Mouse (Mus musculus) embryonic facial prominence, embryonic 13.5 days (tissue): Measurements from ENCODE around the gene Col9a3. TPM values are rescaled to one million over a fixed set of nuclear protein-coding genes. Genes with fewer than 3 reads are reported as not detected.

ENCODE experiments used
- ATAC-seq: fragments of 200-750 bp; cut with Nextera tagmentation; 2 replicates; pipeline ENCODE4 v1.8.0; 2017; ENCODE audit warnings: low read depth; ENCODE audit not compliant: insufficient number of reproducible peaks, insufficient read depth, low FRiP score, low TSS enrichment
- H3K27ac ChIP-seq: fragments of 300-500 bp; sonication (generic); 2 replicates; pipeline ENCODE4 v1.5.1; 2015; ENCODE audit warnings: moderate library complexity, mild to moderate bottlenecking, inconsistent platforms
- H3K27me3 ChIP-seq: fragments of 300-500 bp; sonication (generic); 2 replicates; pipeline ENCODE4 v1.6.1; 2015; ENCODE audit warnings: mild to moderate bottlenecking, inconsistent platforms
- H3K36me3 ChIP-seq: fragments of 300-500 bp; sonication (generic); 2 replicates; pipeline ENCODE4 v1.6.1; 2015; ENCODE audit warnings: mild to moderate bottlenecking, inconsistent platforms
- H3K4me1 ChIP-seq: fragments of 300-500 bp; sonication (generic); 2 replicates; pipeline ENCODE4 v1.6.1; 2015; ENCODE audit warnings: inconsistent platforms
- H3K4me2 ChIP-seq: fragments of 300-500 bp; sonication (generic); 2 replicates; pipeline ENCODE4 v1.6.1; 2015; ENCODE audit warnings: moderate library complexity, mild to moderate bottlenecking, inconsistent platforms
- H3K4me3 ChIP-seq: fragments of 300-500 bp; sonication (generic); 2 replicates; pipeline ENCODE4 v1.5.1; 2015; ENCODE audit warnings: mild to moderate bottlenecking, inconsistent platforms
- H3K9ac ChIP-seq: fragments of 300-500 bp; sonication (generic); 2 replicates; pipeline ENCODE4 v1.6.1; 2015; ENCODE audit warnings: mild to moderate bottlenecking, inconsistent platforms
- H3K9me3 ChIP-seq: fragments of 300-500 bp; sonication (generic); 2 replicates; pipeline ENCODE4 v1.6.1; 2016; ENCODE audit warnings: inconsistent platforms
- WGBS: fragments of 180-500 bp; shearing (Covaris S2); methylation state at CpG from one replicate; pipeline ENCODE4 v1.1.7; 2015; ENCODE audit warnings: mixed read lengths; 5-methylcytosine and 5-hydroxymethylcytosine counted together
- polyA plus RNA-seq: library from polyadenylated mRNA; unstranded; fragments of >200 nt; fragmentation: Nextera tagmentation; extraction: Ambion mirVana; gene quantifications from 2 replicates; pipeline ENCODE4 v1.2.1, GENCODE M21; 2015

Col9a3 gene
- polyA plus RNA-seq, 1 experiment from 2014 or later = 204 TPM

DNA sequence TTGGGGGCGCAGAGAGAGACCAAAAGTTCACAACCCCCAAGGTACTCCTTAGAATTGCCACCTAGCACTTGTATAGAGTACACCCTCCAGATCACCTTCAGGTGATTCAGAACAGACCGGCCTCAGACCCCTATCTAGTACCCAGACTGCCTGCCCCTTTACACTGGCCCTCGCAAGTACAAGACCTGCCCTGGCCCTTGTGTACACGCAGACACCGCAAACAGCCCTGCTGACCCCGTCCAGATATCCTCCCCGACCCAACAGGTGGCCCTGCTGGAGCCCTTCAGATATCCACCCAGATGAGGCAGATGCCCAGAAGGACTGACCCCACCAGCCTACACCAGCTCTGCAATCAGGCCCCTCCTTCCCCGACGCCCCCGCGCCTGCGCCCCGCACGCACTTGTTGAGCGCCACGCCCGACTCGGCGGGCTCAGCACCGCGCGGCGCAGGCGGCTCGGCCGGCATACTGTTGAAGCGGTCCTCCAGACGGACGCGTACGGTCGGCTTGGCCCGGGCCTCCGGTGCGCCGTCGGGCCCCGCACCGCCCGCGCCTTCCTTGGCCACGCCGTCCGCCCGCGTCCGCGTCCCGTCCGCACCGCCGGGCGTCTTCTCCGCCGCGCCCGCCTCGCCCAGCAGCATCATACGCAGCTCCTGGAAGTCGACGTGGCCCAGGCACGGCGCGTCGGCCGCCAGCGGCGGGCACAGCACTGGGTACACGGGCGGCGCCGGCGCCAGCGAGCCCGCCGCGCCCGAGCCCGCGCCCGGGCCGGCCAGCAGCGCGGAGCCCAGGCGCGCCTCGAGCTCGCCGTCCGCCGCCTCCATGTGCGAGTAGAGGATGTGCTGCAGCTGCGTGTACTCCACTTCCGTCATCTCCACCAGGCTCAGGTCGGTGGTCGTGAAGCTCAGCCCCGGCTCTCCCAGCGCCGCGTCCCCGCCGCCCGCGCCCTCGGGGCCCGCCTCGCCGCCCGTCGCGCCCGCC is 44.3 kb downstream of the Col9a3 start:
- Histone ChIP-seq H3K4me2 (peak overlapping the region; percentile 61), H3K9ac (peak overlapping the region; percentile 60), H3K4me3 (peak overlapping the region; percentile 44), H3K9me3 (peaks cover 14% of the 10 kb centered on the region), H3K4me1 (no peaks in the 10 kb centered on the region), H3K27me3 (peaks cover 61% of the 10 kb centered on the region), H3K36me3 (no peaks in the 10 kb centered on the region), H3K27ac (no peak overlapping the region)
- WGBS = 2% methylated on average over 112 of the region's 112 CpGs
- ATAC-seq = 0 out of 2 replicates have a peak, but pooled peaks have one; percentile 37

DNA sequence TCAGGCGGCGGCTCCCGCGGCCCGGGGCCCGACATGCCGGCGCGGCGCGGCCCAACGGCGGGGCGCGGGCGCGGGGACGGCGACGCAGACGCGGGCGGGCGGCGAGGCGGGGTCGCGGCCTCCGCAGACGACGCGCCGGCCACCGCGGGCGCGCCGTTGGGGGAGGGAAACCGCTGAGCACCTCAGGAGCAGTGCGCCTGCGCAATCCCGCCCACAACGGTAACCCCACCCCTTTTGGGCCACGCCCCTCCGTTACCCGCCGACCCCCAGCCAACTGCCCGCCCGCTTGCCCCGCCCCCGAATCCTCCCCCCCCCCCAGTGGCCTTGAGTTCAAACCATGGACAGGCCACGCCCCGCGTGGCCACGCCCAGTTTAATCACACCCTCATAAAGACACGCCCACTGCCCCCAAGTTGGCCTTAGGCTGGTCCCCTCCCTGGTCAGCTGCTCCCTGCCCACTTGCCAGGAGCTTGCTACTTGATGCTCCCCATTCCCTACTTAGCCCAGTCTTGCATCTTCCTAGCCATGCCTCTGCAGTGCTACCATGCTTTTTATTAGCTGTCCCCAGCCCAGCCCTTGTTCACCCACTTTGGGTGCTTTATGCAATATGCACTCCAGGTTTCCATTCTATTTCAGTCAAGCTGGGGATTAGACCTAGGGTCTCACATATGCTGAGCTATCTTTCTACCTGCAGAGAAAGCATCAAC is 45.1 kb downstream of the Col9a3 start, which contains the start of gene Tcfl5:
Gene Tcfl5 (minus strand): TSS at position 154 of the 706 bp plus-strand sequence.
- Histone ChIP-seq H3K9ac (peak within 1 kb of the TSS; percentile 60), H3K9me3 (peaks cover 14% of the 10 kb centered on the region), H3K27ac (no peak within 1 kb of the TSS), H3K4me1 (no peaks in the 10 kb centered on the region), H3K4me3 (peak within 1 kb of the TSS; percentile 44), H3K4me2 (peak within 1 kb of the TSS; percentile 61), H3K27me3 (peaks cover 61% of the 10 kb centered on the region), H3K36me3 (no peaks in the 10 kb centered on the region)
- no peak for ATAC-seq
- 2% methylated on average over 43 of the region's 56 CpGs for WGBS

DNA sequence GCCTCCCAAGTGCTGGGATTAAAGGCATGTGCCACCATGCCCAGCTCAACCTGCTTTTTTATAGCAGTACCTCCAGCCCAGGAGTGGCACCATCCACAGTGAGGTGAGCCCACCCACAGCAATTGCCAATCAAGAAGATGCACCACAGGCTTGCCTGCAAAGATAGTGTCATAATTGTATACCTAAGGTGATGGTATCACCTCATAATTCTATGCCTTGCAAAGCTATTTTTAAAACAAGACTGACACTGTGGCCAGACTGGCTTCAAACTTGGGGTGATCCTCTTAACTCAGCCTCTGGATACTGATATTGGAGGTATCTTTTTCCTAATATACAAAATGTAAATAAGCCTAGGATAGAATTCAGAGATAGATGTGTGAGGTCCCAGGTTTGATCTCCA is 46.0 kb downstream of the Col9a3 start:
- Histone ChIP-seq H3K36me3 (no peaks in the 10 kb centered on the region), H3K4me1 (no peaks in the 10 kb centered on the region), H3K4me3 (no peak overlapping the region), H3K9ac (no peak overlapping the region), H3K27me3 (peaks cover 57% of the 10 kb centered on the region), H3K27ac (no peak overlapping the region), H3K9me3 (peaks cover 14% of the 10 kb centered on the region), H3K4me2 (no peak overlapping the region)
- ATAC-seq = no peak

DNA sequence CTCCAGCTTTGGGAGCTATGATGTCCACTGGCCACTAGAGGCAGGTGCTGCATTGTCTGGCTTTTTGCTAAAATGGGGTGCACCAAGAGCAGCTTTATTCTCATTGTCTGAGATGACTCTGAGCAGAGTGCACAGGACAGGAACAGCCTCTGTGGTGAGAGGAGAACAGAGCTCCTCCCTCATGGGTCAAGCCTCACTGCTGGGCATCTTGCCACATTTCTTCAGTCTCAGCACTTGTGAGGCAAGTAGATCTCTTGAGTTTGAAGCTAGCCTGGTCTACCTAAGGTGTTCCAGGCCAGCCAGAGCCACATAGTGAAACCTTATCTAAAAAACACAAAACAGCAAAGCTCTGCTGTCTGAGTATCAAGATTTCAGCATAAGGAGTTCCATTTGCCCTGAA is 49.3 kb downstream of the Col9a3 start:
- Histone ChIP-seq H3K27me3 (peaks cover 31% of the 10 kb centered on the region), H3K9me3 (peaks cover 14% of the 10 kb centered on the region)

DNA sequence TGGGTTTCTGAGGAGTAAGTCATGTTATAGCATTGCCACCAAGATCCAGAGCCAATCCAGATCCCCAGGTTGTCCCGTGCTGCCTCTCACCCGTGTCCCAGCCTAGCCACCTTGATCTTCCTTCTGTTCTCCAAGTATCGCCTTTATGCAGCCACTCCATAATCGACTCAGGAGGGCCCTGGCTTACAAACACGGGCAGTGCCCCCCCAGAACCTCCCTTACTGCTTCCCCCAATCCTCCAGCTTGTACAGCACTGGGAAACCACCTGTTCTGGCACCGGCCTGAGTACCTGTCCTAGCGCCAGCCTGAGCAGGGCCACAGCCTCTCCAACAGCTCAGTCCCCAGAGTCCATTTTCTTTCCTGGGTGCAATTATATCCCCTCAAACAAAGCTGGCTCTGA is 57.1 kb downstream of the Col9a3 start:
- H3K36me3 ChIP-seq = no peaks in the 10 kb centered on the region
- no peak for ATAC-seq
- H3K4me2 ChIP-seq = no peak overlapping the region
- no peak overlapping the region for H3K27ac ChIP-seq
- no peak overlapping the region for H3K4me3 ChIP-seq
- 75% methylated on average over 7 of the region's 7 CpGs for WGBS
- no peak overlapping the region for H3K9ac ChIP-seq
- H3K4me1 ChIP-seq = peaks cover 6% of the 10 kb centered on the region
- no peaks in the 10 kb centered on the region for H3K9me3 ChIP-seq
- no peaks in the 10 kb centered on the region; the same call in 1 of the 2 replicates for H3K27me3 ChIP-seq

More for the DNA sequence above, 49.3 kb downstream of the Col9a3 start:
- no peak overlapping the region for H3K27ac ChIP-seq
- H3K4me1 ChIP-seq = no peaks in the 10 kb centered on the region
- ATAC-seq = no peak
- no peaks in the 10 kb centered on the region for H3K36me3 ChIP-seq
- H3K4me3 ChIP-seq = no peak overlapping the region
- no peak overlapping the region for H3K4me2 ChIP-seq
- H3K9ac ChIP-seq = no peak overlapping the region

DNA sequence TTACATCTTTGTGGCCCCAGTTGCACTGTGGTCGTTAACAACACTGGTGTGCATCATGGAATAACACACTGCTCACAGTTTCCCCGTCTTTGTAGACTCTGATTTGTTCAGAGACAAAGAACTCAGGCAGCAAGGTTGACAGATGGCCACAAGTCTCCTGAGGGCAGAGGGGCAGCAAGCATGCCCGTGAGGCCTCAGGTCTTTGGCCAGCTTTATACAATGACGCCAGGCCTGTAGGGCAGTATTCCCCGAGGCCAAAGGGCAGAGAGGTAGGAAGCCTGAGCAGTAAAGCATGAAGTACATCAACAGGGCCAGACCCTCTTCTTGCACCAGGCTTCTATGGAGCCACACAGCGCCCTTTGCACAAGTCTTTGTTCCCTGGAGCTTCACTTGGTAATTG is 57.6 kb downstream of the Col9a3 start:
- Histone ChIP-seq H3K36me3 (no peaks in the 10 kb centered on the region), H3K9ac (no peak overlapping the region), H3K27ac (no peak overlapping the region), H3K27me3 (no peaks in the 10 kb centered on the region; the same call in 1 of the 2 replicates), H3K4me2 (no peak overlapping the region), H3K4me3 (no peak overlapping the region), H3K9me3 (no peaks in the 10 kb centered on the region), H3K4me1 (peaks cover 11% of the 10 kb centered on the region)
- no peak for ATAC-seq
- 62% methylated on average over 6 of the region's 6 CpGs for WGBS

DNA sequence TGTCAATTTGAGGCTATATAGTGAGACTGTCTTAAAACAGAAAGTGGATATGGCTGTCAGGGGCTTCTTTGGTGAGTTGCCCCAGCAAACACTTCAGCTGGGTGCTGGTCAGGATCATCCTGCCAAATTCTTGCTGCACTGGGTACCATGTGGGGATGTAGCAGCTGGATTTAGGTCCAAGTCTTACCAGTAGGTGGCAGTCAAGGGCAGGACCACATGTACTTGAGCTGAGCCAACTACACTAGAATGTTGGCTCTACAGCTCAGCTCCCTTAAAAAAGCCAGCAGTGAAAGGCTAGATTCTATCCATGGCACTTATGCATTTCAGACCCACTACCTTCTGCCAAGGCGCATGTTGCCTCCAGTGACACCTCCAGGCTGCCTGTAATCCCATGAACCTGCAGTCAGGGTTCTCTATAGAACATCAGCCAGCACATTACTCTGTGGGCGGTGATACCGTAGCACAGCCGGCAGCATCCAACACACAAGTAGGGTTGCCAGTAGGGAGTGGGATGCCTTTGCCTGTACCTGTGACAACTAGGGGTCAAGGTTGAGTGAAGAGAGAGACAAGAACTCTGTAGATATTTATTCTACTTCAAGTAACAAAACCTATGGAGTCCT is 59.9 kb downstream of the Col9a3 start:
- no peak overlapping the region for H3K4me2 ChIP-seq
- H3K4me3 ChIP-seq = no peak overlapping the region
- H3K9ac ChIP-seq = no peak overlapping the region
- H3K4me1 ChIP-seq = peaks cover 11% of the 10 kb centered on the region
- no peak overlapping the region for H3K27ac ChIP-seq
- WGBS = 74% methylated on average over 4 of the region's 4 CpGs
- no peak for ATAC-seq
- H3K9me3 ChIP-seq = no peaks in the 10 kb centered on the region
- no peaks in the 10 kb centered on the region; the same call in 1 of the 2 replicates for H3K27me3 ChIP-seq
- H3K36me3 ChIP-seq = peaks cover 22% of the 10 kb centered on the region

DNA sequence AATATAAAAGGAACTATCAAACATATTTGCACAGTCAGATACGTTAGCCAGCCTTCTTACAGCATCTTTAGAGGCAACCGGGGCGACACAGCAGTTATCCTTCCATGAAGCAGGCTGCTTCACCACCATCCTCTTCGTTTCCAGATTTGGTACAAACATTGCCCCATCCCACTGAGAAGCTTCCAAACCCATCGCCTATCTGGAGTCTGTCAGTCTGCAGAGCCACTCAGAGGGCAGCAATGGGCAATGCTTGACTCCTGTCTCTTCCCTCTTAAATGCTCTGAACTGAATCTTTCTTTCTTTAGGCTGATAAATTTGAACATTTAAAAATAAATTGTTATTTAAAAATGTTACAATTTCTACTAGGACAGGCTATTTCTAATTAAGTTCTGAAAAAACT is 60.8 kb downstream of the Col9a3 start:
- Histone ChIP-seq H3K4me2 (no peak overlapping the region), H3K36me3 (peaks cover 23% of the 10 kb centered on the region), H3K9me3 (no peaks in the 10 kb centered on the region), H3K4me3 (no peak overlapping the region), H3K9ac (no peak overlapping the region), H3K27ac (no peak overlapping the region), H3K27me3 (no peaks in the 10 kb centered on the region; the same call in 1 of the 2 replicates), H3K4me1 (peaks cover 11% of the 10 kb centered on the region)
- no peak for ATAC-seq
- 92% methylated on average over 5 of the region's 5 CpGs for WGBS

DNA sequence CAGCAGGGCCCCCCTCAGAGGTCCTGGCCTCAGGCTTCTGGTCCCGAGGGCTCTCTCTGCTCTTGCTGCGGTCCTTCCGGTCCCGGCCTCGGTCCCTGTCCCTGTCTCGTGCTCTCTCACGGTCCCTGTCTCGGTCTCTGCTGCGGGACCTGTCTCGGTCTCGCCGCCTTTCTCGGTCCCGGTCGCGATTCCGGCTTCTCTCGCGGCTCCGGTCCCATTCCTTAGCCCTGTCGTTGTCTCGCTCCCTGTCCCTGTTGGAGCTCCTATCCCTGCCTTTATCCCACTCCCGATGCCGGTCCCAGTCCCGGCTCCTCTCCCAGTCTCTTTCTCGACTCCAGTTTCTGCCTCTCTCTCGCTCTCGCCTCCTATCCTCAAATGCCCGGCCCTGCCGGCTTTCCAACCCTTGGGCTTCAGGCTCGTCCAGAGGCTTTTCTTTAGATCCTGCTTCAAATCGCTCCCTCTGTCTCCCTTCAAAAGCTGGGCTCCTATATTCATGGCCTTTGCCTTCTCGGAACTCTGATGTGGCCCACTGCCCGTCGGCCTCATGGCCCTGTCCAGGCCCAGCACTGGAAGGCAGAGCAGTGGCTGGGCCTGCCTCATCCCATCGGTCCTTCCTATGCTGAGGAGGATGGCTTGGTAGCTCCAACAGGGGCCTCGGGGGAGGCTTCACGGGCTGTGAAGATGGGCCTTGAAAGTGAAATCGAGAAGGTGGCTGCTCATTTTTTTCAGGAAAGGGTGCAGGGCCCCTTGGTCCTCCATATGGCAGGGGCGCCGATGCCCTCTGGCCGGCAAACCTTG is 62.0 kb downstream of the Col9a3 start:
- H3K36me3 ChIP-seq = peaks cover 27% of the 10 kb centered on the region
- H3K27me3 ChIP-seq = no peaks in the 10 kb centered on the region; the same call in 1 of the 2 replicates
- 31% methylated on average over 42 of the region's 42 CpGs for WGBS
- H3K9me3 ChIP-seq = no peaks in the 10 kb centered on the region
- H3K4me2 ChIP-seq = peak overlapping the region; percentile 53
- peak overlapping the region; percentile 25 for H3K4me3 ChIP-seq
- no peak overlapping the region for H3K27ac ChIP-seq
- no peak for ATAC-seq
- peaks cover 11% of the 10 kb centered on the region for H3K4me1 ChIP-seq
- H3K9ac ChIP-seq = peak overlapping the region; percentile 64

DNA sequence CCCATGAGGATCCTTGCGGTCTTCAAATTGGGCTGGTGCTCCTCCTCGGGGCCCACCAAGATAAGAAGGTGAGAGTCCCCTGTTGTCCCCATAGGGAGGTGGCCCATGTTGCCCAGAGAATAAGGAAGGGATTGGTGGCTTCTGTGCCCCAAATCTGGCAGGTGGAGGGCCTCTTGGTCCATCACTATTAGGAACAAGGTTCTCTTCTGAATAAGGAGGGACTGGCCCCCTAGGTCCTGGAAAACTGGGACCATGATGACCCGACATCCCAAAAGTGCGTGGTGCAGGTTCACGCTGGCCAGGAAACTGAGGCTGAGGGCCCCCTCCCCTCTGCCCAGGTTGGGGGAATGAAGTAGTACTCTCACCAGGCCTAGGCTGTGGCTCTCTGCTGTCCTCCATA is 62.9 kb downstream of the Col9a3 start:
- Histone ChIP-seq H3K9ac (0 out of 2 replicates have a peak overlapping the region, but pooled peaks have one; percentile 64), H3K9me3 (no peaks in the 10 kb centered on the region), H3K4me3 (no peak overlapping the region), H3K4me1 (peaks cover 11% of the 10 kb centered on the region), H3K4me2 (no peak overlapping the region), H3K27me3 (no peaks in the 10 kb centered on the region; the same call in 1 of the 2 replicates), H3K27ac (no peak overlapping the region), H3K36me3 (peaks cover 37% of the 10 kb centered on the region)
- 95% methylated on average over 5 of the region's 5 CpGs for WGBS
- ATAC-seq = no peak

DNA sequence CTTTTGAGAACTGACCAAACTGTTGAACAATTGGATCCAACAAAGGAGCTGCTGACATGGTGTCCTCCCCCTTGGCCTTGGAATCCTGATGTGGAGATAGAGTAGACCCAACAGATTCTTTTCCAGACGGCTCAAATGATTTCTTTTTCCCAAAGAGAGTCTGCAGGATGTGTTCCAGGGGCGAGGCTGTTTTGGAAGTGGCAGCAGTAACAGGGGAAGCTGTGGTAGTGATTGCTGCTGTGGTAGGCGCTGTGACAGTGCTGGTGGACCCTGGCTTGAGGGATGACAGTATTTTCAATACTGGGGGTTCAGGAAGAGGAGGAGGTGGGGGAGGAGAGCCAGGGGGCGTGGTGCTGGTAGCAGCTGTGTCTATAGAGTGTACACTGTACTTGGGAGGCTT is 64.4 kb downstream of the Col9a3 start:
- Histone ChIP-seq H3K4me2 (no peak overlapping the region), H3K9me3 (no peaks in the 10 kb centered on the region), H3K27ac (no peak overlapping the region), H3K4me3 (no peak overlapping the region), H3K9ac (no peak overlapping the region), H3K27me3 (no peaks in the 10 kb centered on the region; the same call in 1 of the 2 replicates), H3K36me3 (peaks cover 52% of the 10 kb centered on the region), H3K4me1 (peaks cover 11% of the 10 kb centered on the region)
- ATAC-seq = no peak
- WGBS = 92% methylated on average over 4 of the region's 4 CpGs
